Mouse (Mus musculus) hindbrain, embryonic 13.5 days (tissue): ENCODE measurements at regions not wholly inside any gene's neighbourhood (a gene's known extent, or its start where the extent isn't known, plus 50 kb on each side); places are given as distances from the start of the nearest gene placed in this dataset.

Experiments
- ATAC-seq: fragments of 200-750 bp; cut with Nextera tagmentation; 2 replicates; pipeline ENCODE4 v1.8.0; 2017; ENCODE audit warnings: moderate TSS enrichment; ENCODE audit not compliant: low FRiP score
- H3K27ac ChIP-seq: fragments of 300-500 bp; sonication (generic); 2 replicates; pipeline ENCODE4 v1.5.1; 2015; ENCODE audit warnings: inconsistent platforms, mild to moderate bottlenecking, moderate library complexity
- H3K27me3 ChIP-seq: fragments of 300-500 bp; sonication (generic); 2 replicates; pipeline ENCODE4 v1.6.1; 2015; ENCODE audit warnings: mild to moderate bottlenecking, inconsistent platforms
- H3K36me3 ChIP-seq: fragments of 300-500 bp; sonication (generic); 2 replicates; pipeline ENCODE4 v1.6.1; 2015; ENCODE audit warnings: mild to moderate bottlenecking, inconsistent platforms
- H3K4me1 ChIP-seq: fragments of 300-500 bp; sonication (generic); replicated peaks from 2 replicates; pipeline ENCODE4 v1.6.1; 2015; ENCODE audit warnings: inconsistent platforms
- H3K4me2 ChIP-seq: fragments of 300-500 bp; sonication (generic); 2 replicates; pipeline ENCODE4 v1.6.1; 2015; ENCODE audit warnings: inconsistent platforms, mild to moderate bottlenecking, moderate library complexity
- H3K4me3 ChIP-seq: fragments of 300-500 bp; sonication (generic); 2 replicates; pipeline ENCODE4 v1.5.1; 2015; ENCODE audit warnings: mild to moderate bottlenecking, inconsistent platforms
- H3K9ac ChIP-seq: fragments of 300-500 bp; sonication (generic); 2 replicates; pipeline ENCODE4 v1.6.1; 2015; ENCODE audit warnings: mild to moderate bottlenecking, inconsistent platforms
- H3K9me3 ChIP-seq: fragments of 300-500 bp; sonication (generic); 2 replicates; pipeline ENCODE4 v1.6.1; 2016; ENCODE audit warnings: inconsistent platforms
- WGBS: fragments of 180-500 bp; shearing (Covaris S2); methylation state at CpG from one replicate; pipeline ENCODE4 v1.1.7; 2015; 5-methylcytosine and 5-hydroxymethylcytosine counted together

DNA sequence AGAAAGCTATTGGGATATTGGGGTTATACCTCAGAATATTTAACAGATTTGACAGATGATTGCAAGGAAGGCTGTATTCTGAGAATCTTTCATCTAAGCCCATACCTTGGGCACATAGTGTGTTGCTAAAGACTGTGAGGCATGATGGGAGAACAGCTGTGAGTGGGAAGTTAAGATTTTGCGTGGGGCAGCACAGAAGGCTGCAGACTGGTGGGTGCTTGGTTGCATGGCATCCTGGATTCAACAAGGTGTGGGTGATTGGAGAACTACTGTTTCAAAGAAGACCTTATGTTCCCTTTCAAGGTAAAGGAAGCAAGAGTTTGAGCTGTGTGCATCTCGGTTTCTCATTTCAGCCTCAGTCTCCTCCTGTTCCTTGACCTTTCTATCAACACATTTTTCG, 584.8 kb downstream of the Sh2d4b start:
- H3K9me3 ChIP-seq = no peaks in the 10 kb centered on the region
- H3K4me1 ChIP-seq = no peaks in the 10 kb centered on the region
- no peak overlapping the region for H3K9ac ChIP-seq
- H3K27me3 ChIP-seq = no peaks in the 10 kb centered on the region
- H3K27ac ChIP-seq = no peak overlapping the region
- no peak for ATAC-seq
- H3K36me3 ChIP-seq = no peaks in the 10 kb centered on the region
- no peak overlapping the region for H3K4me2 ChIP-seq
- no peak overlapping the region for H3K4me3 ChIP-seq
- WGBS = 81% methylated on average over 3 of the region's 3 CpGs

DNA sequence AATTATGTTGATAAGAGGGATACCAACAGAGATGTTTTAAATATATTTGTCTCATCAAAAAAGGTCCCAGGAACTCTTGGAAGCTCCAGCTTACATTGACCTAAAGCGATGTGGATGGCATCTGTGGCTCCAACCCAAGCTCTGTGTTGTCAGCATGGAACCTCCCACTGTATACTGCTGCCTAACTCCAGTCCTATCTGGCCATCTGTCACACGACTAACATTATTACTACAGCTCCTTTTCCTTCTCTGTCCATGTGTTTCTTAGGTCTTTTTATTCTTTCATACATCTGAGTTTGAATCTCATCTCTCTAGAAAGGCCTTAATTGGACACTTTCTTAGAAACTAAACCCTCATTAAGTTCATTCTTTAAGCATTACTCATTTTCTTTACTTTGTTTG, 613.9 kb downstream of the Sh2d4b start:
- Histone ChIP-seq H3K4me2 (no peak overlapping the region), H3K4me3 (no peak overlapping the region), H3K9ac (no peak overlapping the region), H3K36me3 (no peaks in the 10 kb centered on the region), H3K4me1 (no peaks in the 10 kb centered on the region), H3K27ac (no peak overlapping the region), H3K27me3 (no peaks in the 10 kb centered on the region), H3K9me3 (no peaks in the 10 kb centered on the region)
- WGBS = 77% methylated on average over 2 of the region's 2 CpGs
- ATAC-seq = no peak

DNA sequence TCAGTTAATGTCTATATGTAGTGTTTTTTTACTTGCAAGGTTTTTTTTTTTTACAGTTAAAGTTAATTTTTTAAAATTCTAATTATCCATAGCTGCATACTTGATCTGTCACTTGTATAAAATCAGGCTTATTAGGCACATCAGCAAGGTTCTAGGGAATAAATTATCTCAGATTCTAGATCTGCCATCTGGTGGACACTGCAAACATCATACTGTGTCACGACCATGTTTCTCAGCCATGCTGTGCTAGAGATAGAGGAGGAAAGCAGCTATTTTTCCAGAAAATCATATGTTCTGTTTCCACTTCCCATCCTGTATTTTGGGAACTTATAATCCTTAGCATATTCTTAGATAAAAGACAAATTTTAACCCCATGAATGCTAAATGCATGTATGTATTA, 617.7 kb downstream of the Sh2d4b start:
- Histone ChIP-seq H3K27ac (no peak overlapping the region), H3K36me3 (no peaks in the 10 kb centered on the region), H3K4me2 (no peak overlapping the region), H3K4me1 (no peaks in the 10 kb centered on the region), H3K4me3 (no peak overlapping the region), H3K9me3 (no peaks in the 10 kb centered on the region), H3K9ac (no peak overlapping the region), H3K27me3 (no peaks in the 10 kb centered on the region)
- ATAC-seq = 0 out of 2 replicates have a peak, but pooled peaks have one; percentile 36
- WGBS = 46% methylated on average over 1 of the region's 1 CpGs

DNA sequence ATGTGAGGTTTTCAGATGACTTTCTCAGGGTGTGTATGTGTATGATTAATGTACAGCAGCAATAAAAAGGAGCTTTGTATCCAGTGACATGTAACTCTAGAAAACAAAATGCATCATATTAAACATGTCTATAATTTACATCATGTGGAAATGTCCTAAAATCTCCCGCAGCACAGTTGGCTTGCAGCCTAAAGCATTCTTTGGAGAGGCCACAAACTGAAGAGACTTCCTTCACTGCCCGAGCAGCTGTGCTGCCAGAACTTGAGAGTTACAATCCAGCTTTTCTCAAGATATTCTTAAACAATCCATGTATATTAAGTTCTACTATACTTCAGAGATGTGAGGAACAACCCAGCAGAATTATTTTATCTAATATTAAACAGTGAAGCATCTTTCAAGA, 631.4 kb downstream of the Sh2d4b start:
- H3K4me1 ChIP-seq = no peaks in the 10 kb centered on the region
- no peak overlapping the region for H3K4me3 ChIP-seq
- no peak overlapping the region for H3K27ac ChIP-seq
- H3K4me2 ChIP-seq = no peak overlapping the region
- 84% methylated on average over 2 of the region's 2 CpGs for WGBS
- no peak for ATAC-seq
- no peaks in the 10 kb centered on the region for H3K27me3 ChIP-seq
- H3K36me3 ChIP-seq = no peaks in the 10 kb centered on the region
- no peaks in the 10 kb centered on the region for H3K9me3 ChIP-seq
- no peak overlapping the region for H3K9ac ChIP-seq

DNA sequence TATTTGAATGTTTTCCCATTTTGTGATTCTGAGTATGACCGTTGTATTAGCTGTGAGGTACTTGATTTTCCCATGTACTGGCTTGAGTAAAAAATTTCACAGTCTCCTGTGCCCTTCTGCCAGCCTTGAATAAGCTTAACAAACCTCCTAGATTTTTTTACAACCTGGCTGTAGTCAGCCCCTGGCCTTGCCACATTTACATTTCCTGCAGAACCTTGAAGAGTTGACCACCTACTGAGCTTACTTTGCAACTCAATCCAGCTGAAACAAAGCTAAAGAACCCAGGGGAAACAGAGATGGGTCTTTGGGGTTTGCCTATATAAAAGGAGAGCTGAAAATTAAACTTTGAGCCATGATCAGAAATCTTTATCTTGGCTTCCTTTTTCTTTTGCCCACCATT, 661.0 kb downstream of the Sh2d4b start:
- no peaks in the 10 kb centered on the region for H3K36me3 ChIP-seq
- H3K9me3 ChIP-seq = no peaks in the 10 kb centered on the region
- no peak overlapping the region for H3K4me2 ChIP-seq
- H3K9ac ChIP-seq = no peak overlapping the region
- ATAC-seq = no peak
- no peak overlapping the region for H3K4me3 ChIP-seq
- no peaks in the 10 kb centered on the region for H3K4me1 ChIP-seq
- no peak overlapping the region for H3K27ac ChIP-seq
- H3K27me3 ChIP-seq = no peaks in the 10 kb centered on the region
- WGBS = 51% methylated on average over 1 of the region's 1 CpGs

DNA sequence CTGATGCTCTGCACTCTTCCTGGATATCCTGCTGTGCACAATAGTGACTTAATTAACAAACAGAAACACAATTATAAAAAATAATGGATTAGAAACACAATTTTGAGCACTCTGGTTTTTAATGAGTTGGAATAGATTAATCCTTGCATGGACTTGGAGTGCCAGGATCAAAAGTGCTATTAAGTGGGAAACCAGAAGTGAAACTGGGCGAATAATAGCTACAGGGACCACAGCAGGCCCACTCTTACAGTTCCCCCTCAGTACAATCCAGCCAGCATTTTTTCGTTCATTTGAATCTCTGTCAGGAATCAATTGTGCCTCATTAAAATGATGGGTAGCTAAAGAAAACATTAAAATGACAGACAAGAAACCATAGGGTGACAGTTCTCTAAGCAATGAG, 668.7 kb downstream of the Sh2d4b start:
- H3K9me3 ChIP-seq = no peaks in the 10 kb centered on the region
- no peak for ATAC-seq
- no peaks in the 10 kb centered on the region for H3K36me3 ChIP-seq
- no peaks in the 10 kb centered on the region for H3K27me3 ChIP-seq
- 71% methylated on average over 2 of the region's 2 CpGs for WGBS
- no peak overlapping the region for H3K9ac ChIP-seq
- H3K4me2 ChIP-seq = no peak overlapping the region
- no peak overlapping the region for H3K27ac ChIP-seq
- H3K4me1 ChIP-seq = no peaks in the 10 kb centered on the region
- H3K4me3 ChIP-seq = no peak overlapping the region
